Mouse (Mus musculus) erythroblast, embryonic 14.5 days (primary cell): ENCODE results near the gene Lmtk3.

ENCODE experiments used
- GATA1 ChIP-seq: IDR thresholded peaks from 2 replicates; pipeline ENCODE4 v1.6.1; 2012; ENCODE audit warnings: low read length, inconsistent platforms, mixed read lengths
- TAL1 ChIP-seq: IDR thresholded peaks from 3 replicates; pipeline ENCODE4 v1.6.1; 2012; ENCODE audit warnings: low read length, inconsistent platforms, mixed read lengths

GRCm38 (mm10) chr7:45767500-45767899, 16.0 kb upstream of the Lmtk3 start:
- no peak for TF ChIP-seq TAL1
- TF ChIP-seq GATA1, result no peak
